Mouse (Mus musculus) CH12.LX (cell line): Measurements from ENCODE around the gene Nup210l. TPM values are rescaled to one million over a fixed set of nuclear protein-coding genes. Genes with fewer than 3 reads are reported as not detected.
A peak's percentile ranks its signal among the peaks of the same experiment; 100 is the strongest.

Experiments
- DNase-seq: peaks from one replicate; pipeline ENCODE4 v3.0.0-alpha.2; 2013; ENCODE audit errors: extremely low read depth
- H3K27ac ChIP-seq: 2 replicates; pipeline ENCODE4 v1.5.1; 2012; ENCODE audit warnings: low read depth, mild to moderate bottlenecking, control low read depth, moderate library complexity; ENCODE audit not compliant: insufficient read depth
- H3K27me3 ChIP-seq: replicated peaks from 2 replicates; pipeline ENCODE3; 2012; ENCODE audit warnings: inconsistent platforms
- H3K36me3 ChIP-seq, 2 experiments: replicated peaks in 1 of 2; 2 replicates each; pipeline versions ENCODE3 to v1.6.1; 2012; ENCODE audit warnings: inconsistent platforms in 1 of 2, low read length in 1 of 2, mild to moderate bottlenecking in 1 of 2, mixed read lengths in 1 of 2, moderate library complexity in 1 of 2; ENCODE audit not compliant: control insufficient read depth in 1 of 2, insufficient read depth in 1 of 2
- H3K4me1 ChIP-seq, 2 experiments: 2 replicates each; pipeline ENCODE4 v1.6.1; 2012; ENCODE audit warnings: inconsistent platforms in 1 of 2, moderate library complexity in 1 of 2; ENCODE audit not compliant: insufficient read depth in 2 of 2, control insufficient read depth in 1 of 2
- H3K4me2 ChIP-seq: 2 replicates; pipeline ENCODE4 v1.6.1; 2012; ENCODE audit warnings: low read depth, mild to moderate bottlenecking, control low read depth; ENCODE audit not compliant: poor library complexity, insufficient read depth, severe bottlenecking
- H3K4me3 ChIP-seq, 3 experiments: fragments of 150-350 bp in 1 of 3; sonication (generic) in 1 of 3; replicated peaks in 1 of 3; 2 replicates each; pipeline versions ENCODE3 to v1.5.1; 2011 to 2012; ENCODE audit warnings: low read depth in 2 of 3, low read length in 2 of 3, mild to moderate bottlenecking in 2 of 3, moderate library complexity in 2 of 3, control low read depth in 1 of 3, improper control_type of control experiment in 1 of 3, inconsistent platforms in 1 of 3, mixed read lengths in 1 of 3; ENCODE audit not compliant: poor library complexity in 1 of 3
- H3K79me2 ChIP-seq: replicated peaks from 2 replicates; pipeline ENCODE4 v1.6.1; 2012; ENCODE audit warnings: mild to moderate bottlenecking, moderate library complexity; ENCODE audit not compliant: control insufficient read depth, poor library complexity, insufficient read depth, severe bottlenecking; ENCODE audit errors: extremely low read depth
- H3K9ac ChIP-seq: 2 replicates; pipeline ENCODE4 v1.6.1; 2012; ENCODE audit warnings: low read depth, mild to moderate bottlenecking, control low read depth, moderate library complexity; ENCODE audit not compliant: insufficient read depth
- H3K9me3 ChIP-seq: replicated peaks from 2 replicates; pipeline ENCODE3; 2012; ENCODE audit warnings: low read length, inconsistent platforms, mixed read lengths
- BHLHE40 ChIP-seq: IDR thresholded peaks from 2 replicates; pipeline ENCODE4 v1.6.1; 2011; ENCODE audit warnings: mild to moderate bottlenecking, low read depth, low read length, improper control_type of control experiment
- CHD2 ChIP-seq: IDR thresholded peaks from 2 replicates; pipeline ENCODE4 v1.6.1; 2011; ENCODE audit warnings: low read length, improper control_type of control experiment
- CTCF ChIP-seq, 2 experiments: IDR thresholded peaks in 1 of 2; conservative IDR thresholded peaks in 1 of 2; 2 replicates each; pipeline ENCODE4 v1.5.1; 2011 to 2012; ENCODE audit warnings: low read depth in 2 of 2, low read length in 2 of 2, improper control_type of control experiment in 1 of 2, inconsistent platforms in 1 of 2, mild to moderate bottlenecking in 1 of 2, moderate library complexity in 1 of 2
- E2F4 ChIP-seq: IDR thresholded peaks from 2 replicates; pipeline ENCODE4 v1.6.1; 2011; ENCODE audit warnings: low read depth, low read length, improper control_type of control experiment; ENCODE audit not compliant: insufficient replicate concordance
- ELF1 ChIP-seq: IDR thresholded peaks from 2 replicates; pipeline ENCODE4 v1.6.1; 2014; ENCODE audit warnings: low read depth, mild to moderate bottlenecking, inconsistent platforms, low read length, improper control_type of control experiment
- EP300 ChIP-seq: IDR thresholded peaks from 2 replicates; pipeline ENCODE4 v1.6.1; 2011; ENCODE audit warnings: low read length, improper control_type of control experiment
- ETS1 ChIP-seq: conservative IDR thresholded peaks from 2 replicates; pipeline ENCODE4 v1.6.1; 2012; ENCODE audit warnings: low read depth, mild to moderate bottlenecking, inconsistent platforms, low read length, improper control_type of control experiment, moderate library complexity
- GABPA ChIP-seq: IDR thresholded peaks from 2 replicates; pipeline ENCODE4 v1.6.1; 2012; ENCODE audit warnings: low read depth, low read length, improper control_type of control experiment, inconsistent platforms; ENCODE audit not compliant: insufficient replicate concordance
- HCFC1 ChIP-seq: IDR thresholded peaks from 2 replicates; pipeline ENCODE4 v1.6.1; 2012; ENCODE audit warnings: low read depth, mild to moderate bottlenecking, inconsistent platforms, low read length, improper control_type of control experiment
- IRF4 ChIP-seq: IDR thresholded peaks from 2 replicates; pipeline ENCODE4 v1.6.1; 2014; ENCODE audit warnings: low read depth, mild to moderate bottlenecking, inconsistent platforms, low read length, improper control_type of control experiment
- JUND ChIP-seq: conservative IDR thresholded peaks from 2 replicates; pipeline ENCODE4 v1.6.1; 2011; ENCODE audit warnings: low read depth, low read length, improper control_type of control experiment
- MAFK ChIP-seq: IDR thresholded peaks from 2 replicates; pipeline ENCODE4 v1.6.1; 2011; ENCODE audit warnings: low read length, improper control_type of control experiment; ENCODE audit not compliant: insufficient replicate concordance
- MAX ChIP-seq: IDR thresholded peaks from 2 replicates; pipeline ENCODE4 v1.6.1; 2011; ENCODE audit warnings: low read length, improper control_type of control experiment
- MAZ ChIP-seq: IDR thresholded peaks from 2 replicates; pipeline ENCODE4 v1.6.1; 2012; ENCODE audit warnings: low read depth, mild to moderate bottlenecking, inconsistent platforms, low read length, improper control_type of control experiment, moderate library complexity
- MXI1 ChIP-seq: IDR thresholded peaks from 2 replicates; pipeline ENCODE4 v1.6.1; 2011; ENCODE audit warnings: mild to moderate bottlenecking, low read depth, low read length, improper control_type of control experiment
- MYC ChIP-seq: IDR thresholded peaks from 2 replicates; pipeline ENCODE4 v1.6.1; 2011; ENCODE audit warnings: low read depth, mild to moderate bottlenecking, improper control_type of control experiment, low read length
- NELFE ChIP-seq: IDR thresholded peaks from 2 replicates; pipeline ENCODE4 v1.6.1; 2011; ENCODE audit warnings: low read depth, low read length, improper control_type of control experiment
- NRF1 ChIP-seq: IDR thresholded peaks from 2 replicates; pipeline ENCODE4 v1.6.1; 2014; ENCODE audit warnings: low read depth, mild to moderate bottlenecking, inconsistent platforms, low read length, improper control_type of control experiment, moderate library complexity
- PAX5 ChIP-seq: IDR thresholded peaks from 2 replicates; pipeline ENCODE4 v1.6.1; 2012; ENCODE audit warnings: low read length, inconsistent platforms, mixed read lengths
- POLR2A ChIP-seq: IDR thresholded peaks from 2 replicates; pipeline ENCODE4 v1.6.1; 2011; ENCODE audit warnings: low read depth, mild to moderate bottlenecking, improper control_type of control experiment, low read length
- RAD21 ChIP-seq: IDR thresholded peaks from 2 replicates; pipeline ENCODE4 v1.6.1; 2011; ENCODE audit warnings: low read depth, mild to moderate bottlenecking, low read length, improper control_type of control experiment, moderate library complexity
- SIN3A ChIP-seq: IDR thresholded peaks from 2 replicates; pipeline ENCODE4 v1.6.1; 2012; ENCODE audit warnings: low read length, improper control_type of control experiment, inconsistent platforms
- SMC3 ChIP-seq: IDR thresholded peaks from 2 replicates; pipeline ENCODE4 v1.6.1; 2011; ENCODE audit warnings: low read depth, low read length, improper control_type of control experiment
- TBP ChIP-seq: conservative IDR thresholded peaks from 2 replicates; pipeline ENCODE4 v1.6.1; 2011; ENCODE audit warnings: low read depth, low read length, improper control_type of control experiment
- UBTF ChIP-seq: IDR thresholded peaks from 2 replicates; pipeline ENCODE4 v1.6.1; 2012; ENCODE audit warnings: low read depth, mild to moderate bottlenecking, inconsistent platforms, low read length, improper control_type of control experiment, moderate library complexity
- USF1 ChIP-seq: IDR thresholded peaks from 2 replicates; pipeline ENCODE4 v1.6.1; 2014; ENCODE audit warnings: low read depth, mild to moderate bottlenecking, inconsistent platforms, low read length, improper control_type of control experiment
- USF2 ChIP-seq: conservative IDR thresholded peaks from 2 replicates; pipeline ENCODE4 v1.6.1; 2011; ENCODE audit warnings: low read depth, low read length, improper control_type of control experiment
- ZC3H11A ChIP-seq: IDR thresholded peaks from 2 replicates; pipeline ENCODE4 v1.6.1; 2012; ENCODE audit warnings: low read depth, mild to moderate bottlenecking, inconsistent platforms, low read length, improper control_type of control experiment
- ZKSCAN1 ChIP-seq: IDR thresholded peaks from 2 replicates; pipeline ENCODE4 v1.6.1; 2012; ENCODE audit warnings: low read depth, inconsistent platforms, low read length, improper control_type of control experiment, borderline replicate concordance
- ZMIZ1 ChIP-seq: IDR thresholded peaks from 2 replicates; pipeline ENCODE4 v1.6.1; 2012; ENCODE audit warnings: low read depth, mild to moderate bottlenecking, inconsistent platforms, low read length, improper control_type of control experiment
- ZNF384 ChIP-seq: IDR thresholded peaks from 2 replicates; pipeline ENCODE4 v1.6.1; 2012; ENCODE audit warnings: low read depth, low read length, improper control_type of control experiment, inconsistent platforms
- dilution Hi-C: fragments of 300-500 bp; cut with MboI; formaldehyde crosslinking; loops from 2 replicates; pipeline ENCODE4 v1.14.3; 2020; ENCODE audit warnings: low sequenced_read_pairs; ENCODE audit not compliant: extremely low pct_unique_long_range_greater_than_20kb, extremely low pct_ligation_motif_present
- in situ Hi-C: fragments of 300-500 bp; cut with MboI; formaldehyde crosslinking; loops from 3 replicates; pipeline ENCODE4 v1.14.3; 2019; ENCODE audit warnings: low sequenced_read_pairs, low pct_ligation_motif_present, low pct_unique_long_range_greater_than_20kb, mixed read lengths
- polyA plus RNA-seq: library from polyadenylated mRNA; unstranded; fragments of >175 nt; gene quantifications from 2 replicates; pipeline ENCODE4 v1.2.1, GENCODE M21; 2012; ENCODE audit warnings: low read depth; ENCODE audit not compliant: insufficient read length
- total RNA-seq, 2 experiments: library from RNA; depleted of rRNA; stranded (reverse); fragments of 300-350 nt in 1 of 2; fragments of >200 nt in 1 of 2; gene quantifications; 2 replicates each; pipeline ENCODE4 v1.2.3; 2012 to 2014

Gene Nup210l
- total and polyA plus RNA-seq, 3 experiments, result 0.42 to 0.47 (median 0.43) TPM

GRCm38 (mm10) chr3:90078224-90078623 is 25.7 kb upstream of the Nup210l start:
- no peak for DNase-seq
- peak overlapping the region; percentile 97; the same call in 1 of the 2 replicates for H3K4me2 ChIP-seq
- no peak overlapping the region for H3K4me3 ChIP-seq
- in situ Hi-C loops, result loop anchor here (10.0 kb wide), 2 partner anchors 113 to 283 kb away; partner anchors contain the start of gene Atp8b2
- TF ChIP-seq ETS1, result no peak
- TF ChIP-seq CTCF (conservative IDR thresholded peaks at IDR 0.05 in 1 of 2, IDR thresholded peaks at IDR 0.05 in 1 of 2; ENCODE audit: low read depth in 2 of 2, low read length in 2 of 2), result peak in 1 of 2 experiments; percentile 27; a peak in 1 of 4 replicates
- H3K79me2 ChIP-seq, result peaks cover 29% of the 10 kb centered on the region
- no peaks in the 10 kb centered on the region for H3K9me3 ChIP-seq
- H3K9ac ChIP-seq, result peak overlapping the region; percentile 49; the same call in 1 of the 2 replicates
- H3K27me3 ChIP-seq, result no peaks in the 10 kb centered on the region
- H3K36me3 ChIP-seq, result peaks cover 0 to 7% of the 10 kb centered on the region in 2 experiments
- no peak overlapping the region for H3K27ac ChIP-seq
- dilution Hi-C loops, result no loop called here
- H3K4me1 ChIP-seq, result peaks cover 0 to 23% of the 10 kb centered on the region in 2 experiments; a peak in 3 of 4 replicates

DNA sequence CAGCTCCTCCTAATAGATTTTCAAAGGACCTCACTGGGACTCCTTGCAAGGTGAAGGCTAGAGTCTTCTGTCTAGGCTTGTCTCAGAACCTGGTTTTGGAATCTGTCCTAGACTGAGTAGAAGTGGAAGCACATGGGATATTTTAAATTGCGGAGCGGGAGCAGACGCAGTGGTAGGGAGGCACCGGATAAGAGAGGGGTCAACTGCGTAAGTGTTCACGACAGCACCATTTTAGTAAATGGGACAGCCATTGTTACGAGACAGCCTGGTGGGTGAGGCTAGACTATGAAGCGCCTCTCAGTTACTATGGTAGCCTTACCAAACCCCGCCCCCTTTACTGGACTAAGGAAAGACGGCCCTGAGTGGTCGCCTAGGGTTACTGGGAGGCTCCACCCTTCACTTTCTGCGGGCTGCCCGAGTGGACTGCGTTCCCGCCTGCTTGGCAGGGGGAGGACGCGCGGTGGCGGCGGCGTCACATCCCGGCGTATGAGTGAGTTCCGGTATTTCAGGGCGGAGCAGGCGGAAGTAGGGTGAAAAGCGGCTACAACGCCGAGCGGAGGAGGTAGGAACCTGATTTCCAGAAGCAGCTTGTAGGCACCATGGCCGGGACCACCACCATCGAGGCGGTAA is 24.7 kb upstream of the Nup210l start:
- peak; percentile 98 for DNase-seq
- in situ Hi-C loops (loop anchor here (10.0 kb wide), 2 partner anchors 114 to 284 kb away; partner anchors contain the start of gene Atp8b2), dilution Hi-C loops (no loop called here)
- TF ChIP-seq ZNF384 (no peak), HCFC1 (peak; percentile 70), GABPA (no peak), SMC3 (no peak), CHD2 (no peak), CTCF (conservative IDR thresholded peaks at IDR 0.05 in 1 of 2, IDR thresholded peaks at IDR 0.05 in 1 of 2; ENCODE audit: low read depth in 2 of 2, low read length in 2 of 2) (peak in 1 of 2 experiments; percentile 24; a peak in 1 of 4 replicates), MAZ (0 out of 2 replicates have a peak, but pooled peaks have one; percentile 55), MAFK (no peak), ZC3H11A (no peak), ZMIZ1 (peak; percentile 32; the same call in 1 of the 2 replicates), BHLHE40 (no peak), ETS1 (no peak), NELFE (peak; percentile 57; the same call in 1 of the 2 replicates), SIN3A (peak; percentile 97), MYC (0 out of 2 replicates have a peak, but pooled peaks have one; percentile 8), IRF4 (0 out of 2 replicates have a peak, but pooled peaks have one; percentile 6), TBP (peak; percentile 76; the same call in 1 of the 2 replicates), PAX5 (no peak), EP300 (no peak), ZKSCAN1 (no peak), MAX (peak; percentile 26; the same call in 1 of the 2 replicates), NRF1 (peak; percentile 57), E2F4 (peak; percentile 80; the same call in 1 of the 2 replicates), USF2 (no peak), MXI1 (peak; percentile 91; the same call in 1 of the 2 replicates), USF1 (no peak), UBTF (no peak), POLR2A (peak; percentile 82), JUND (no peak), RAD21 (no peak; the same call in 1 of the 2 replicates), ELF1 (peak; percentile 92)

More for the DNA sequence above, 24.7 kb upstream of the Nup210l start:
- Histone ChIP-seq H3K9ac (peak overlapping the region; percentile 87), H3K4me3 (peak overlapping the region; percentile 89 to 97 (median 92)), H3K4me2 (peak overlapping the region; percentile 97), H3K4me1 (peaks cover under 1 to 31% of the 10 kb centered on the region in 2 experiments), H3K27me3 (no peaks in the 10 kb centered on the region), H3K27ac (peak overlapping the region; percentile 96), H3K9me3 (no peaks in the 10 kb centered on the region), H3K79me2 (peaks cover 39% of the 10 kb centered on the region), H3K36me3 (peaks cover 0 to 11% of the 10 kb centered on the region in 2 experiments)
